Mouse (Mus musculus) MEL (cell line): ENCODE measurements around the gene Mrvi1. TPM values are rescaled to one million over a fixed set of nuclear protein-coding genes. Genes with fewer than 3 reads are reported as not detected.
A peak's percentile ranks its signal among the peaks of the same experiment; 100 is the strongest.

Experiments used
- DNase-seq: peaks from one replicate; pipeline ENCODE4 v3.0.0; 2011; ENCODE audit warnings: low read depth, low spot score
- H3K27ac ChIP-seq: 2 replicates; pipeline ENCODE4 v1.5.1; 2012; ENCODE audit warnings: low read depth, mild to moderate bottlenecking, control low read depth, low read length, moderate library complexity; ENCODE audit not compliant: control insufficient read depth
- H3K27me3 ChIP-seq, 2 experiments: fragments of 150-350 bp in 1 of 2; sonication (generic) in 1 of 2; 2 replicates each; pipeline ENCODE4 v1.6.1; 2012; ENCODE audit warnings: low read length in 2 of 2, mild to moderate bottlenecking in 2 of 2, improper control_type of control experiment in 1 of 2, moderate library complexity in 1 of 2; ENCODE audit not compliant: insufficient read depth in 2 of 2, control insufficient read depth in 1 of 2
- H3K36me3 ChIP-seq, 2 experiments: 2 replicates each; pipeline ENCODE4 v1.6.1; 2012 to 2014; ENCODE audit warnings: low read length in 2 of 2, improper control_type of control experiment in 1 of 2, inconsistent platforms in 1 of 2, mild to moderate bottlenecking in 1 of 2; ENCODE audit not compliant: insufficient read depth in 2 of 2, control insufficient read depth in 1 of 2
- H3K4me1 ChIP-seq, 2 experiments: fragments of 150-350 bp in 1 of 2; sonication (generic) in 1 of 2; 2 replicates each; pipeline ENCODE4 v1.6.1; 2012; ENCODE audit warnings: low read length in 2 of 2, improper control_type of control experiment in 1 of 2, mild to moderate bottlenecking in 1 of 2; ENCODE audit not compliant: insufficient read depth in 2 of 2, control insufficient read depth in 1 of 2
- H3K4me3 ChIP-seq, 2 experiments: fragments of 150-350 bp in 1 of 2; sonication (generic) in 1 of 2; 2 replicates each; pipeline ENCODE4 v1.5.1; 2012; ENCODE audit warnings: low read depth in 2 of 2, low read length in 2 of 2, mild to moderate bottlenecking in 2 of 2, moderate library complexity in 2 of 2, control low read depth in 1 of 2, improper control_type of control experiment in 1 of 2; ENCODE audit not compliant: control insufficient read depth in 1 of 2, insufficient read depth in 1 of 2
- H3K79me2 ChIP-seq: 2 replicates; pipeline ENCODE4 v1.6.1; 2012; ENCODE audit warnings: mild to moderate bottlenecking, low read length, moderate library complexity; ENCODE audit not compliant: control insufficient read depth, poor library complexity, insufficient read depth
- H3K9ac ChIP-seq: 2 replicates; pipeline ENCODE4 v1.6.1; 2012; ENCODE audit warnings: low read depth, mild to moderate bottlenecking, control low read depth, low read length, moderate library complexity; ENCODE audit not compliant: control insufficient read depth, poor library complexity, severe bottlenecking
- H3K9me3 ChIP-seq: fragments of 150-350 bp; sonication (generic); replicated peaks from 2 replicates; pipeline ENCODE4 v1.6.1; 2012; ENCODE audit warnings: mild to moderate bottlenecking, low read length, improper control_type of control experiment, moderate library complexity; ENCODE audit not compliant: insufficient read depth
- CHD1 ChIP-seq: IDR thresholded peaks from 2 replicates; pipeline ENCODE4 v1.6.1; 2012; ENCODE audit warnings: low read depth, mild to moderate bottlenecking, inconsistent platforms, low read length, improper control_type of control experiment
- CTCF ChIP-seq, 3 experiments: IDR thresholded peaks in 2 of 3; conservative IDR thresholded peaks in 1 of 3; 2 replicates each; pipeline ENCODE4 v1.5.1; 2011 to 2012; ENCODE audit warnings: low read length in 3 of 3, low read depth in 2 of 3, mild to moderate bottlenecking in 2 of 3, improper control_type of control experiment in 1 of 3, inconsistent platforms in 1 of 3, mixed read lengths in 1 of 3, moderate library complexity in 1 of 3; ENCODE audit not compliant: control insufficient read depth in 1 of 3, insufficient read depth in 1 of 3, poor library complexity in 1 of 3, severe bottlenecking in 1 of 3
- EP300 ChIP-seq, 2 experiments: IDR thresholded peaks; 2 replicates each; pipeline ENCODE4 v1.6.1; 2011; ENCODE audit warnings: improper control_type of control experiment in 2 of 2, low read length in 2 of 2, low read depth in 1 of 2, mild to moderate bottlenecking in 1 of 2
- GABPA ChIP-seq: IDR thresholded peaks from 2 replicates; pipeline ENCODE4 v1.6.1; 2012; ENCODE audit warnings: low read depth, mild to moderate bottlenecking, inconsistent platforms, low read length, improper control_type of control experiment, moderate library complexity
- HCFC1 ChIP-seq: IDR thresholded peaks from 2 replicates; pipeline ENCODE4 v1.6.1; 2012; ENCODE audit warnings: low read depth, mild to moderate bottlenecking, inconsistent platforms, low read length, improper control_type of control experiment, moderate library complexity
- JUND ChIP-seq: IDR thresholded peaks from 2 replicates; pipeline ENCODE4 v1.6.1; 2011; ENCODE audit warnings: low read depth, mild to moderate bottlenecking, improper control_type of control experiment, low read length
- KAT2A ChIP-seq: conservative IDR thresholded peaks from 2 replicates; pipeline ENCODE4 v1.6.1; 2012; ENCODE audit warnings: low read depth, low read length, improper control_type of control experiment, inconsistent platforms
- MAFK ChIP-seq: IDR thresholded peaks from 2 replicates; pipeline ENCODE4 v1.6.1; 2011; ENCODE audit warnings: low read depth, mild to moderate bottlenecking, low read length, improper control_type of control experiment, borderline replicate concordance
- MAZ ChIP-seq: IDR thresholded peaks from 2 replicates; pipeline ENCODE4 v1.6.1; 2012; ENCODE audit warnings: low read depth, mild to moderate bottlenecking, inconsistent platforms, low read length, improper control_type of control experiment
- POLR2A ChIP-seq, 2 experiments: IDR thresholded peaks; 2 replicates each; pipeline ENCODE4 v1.6.1; 2011 to 2012; ENCODE audit warnings: low read length in 2 of 2, mild to moderate bottlenecking in 2 of 2, control low read depth in 1 of 2, improper control_type of control experiment in 1 of 2, low read depth in 1 of 2, moderate library complexity in 1 of 2; ENCODE audit not compliant: control insufficient read depth in 1 of 2, insufficient read depth in 1 of 2, poor library complexity in 1 of 2
- SIN3A ChIP-seq: IDR thresholded peaks from 2 replicates; pipeline ENCODE4 v1.6.1; 2012; ENCODE audit warnings: low read length, improper control_type of control experiment, inconsistent platforms
- TAL1 ChIP-seq: IDR thresholded peaks from 2 replicates; pipeline ENCODE4 v1.6.1; 2012; ENCODE audit warnings: mild to moderate bottlenecking, inconsistent platforms, low read length, moderate library complexity, mixed read lengths
- TCF12 ChIP-seq: IDR thresholded peaks from 2 replicates; pipeline ENCODE4 v1.6.1; 2014; ENCODE audit warnings: low read depth, mild to moderate bottlenecking, inconsistent platforms, low read length, improper control_type of control experiment, moderate library complexity
- ZC3H11A ChIP-seq: IDR thresholded peaks from 2 replicates; pipeline ENCODE4 v1.6.1; 2012; ENCODE audit warnings: low read depth, mild to moderate bottlenecking, inconsistent platforms, low read length, improper control_type of control experiment
- ZKSCAN1 ChIP-seq: IDR thresholded peaks from 2 replicates; pipeline ENCODE4 v1.6.1; 2012; ENCODE audit warnings: low read depth, mild to moderate bottlenecking, inconsistent platforms, low read length, improper control_type of control experiment, moderate library complexity
- ZMIZ1 ChIP-seq: IDR thresholded peaks from 2 replicates; pipeline ENCODE4 v1.6.1; 2012; ENCODE audit warnings: low read depth, mild to moderate bottlenecking, inconsistent platforms, low read length, improper control_type of control experiment, moderate library complexity
- polyA plus RNA-seq, 2 experiments: library from polyadenylated mRNA; stranded (reverse) in 1 of 2; unstranded in 1 of 2; fragments of >175 nt in 1 of 2; fragments of >200 nt in 1 of 2; gene quantifications; 2 replicates each; pipeline versions ENCODE4 v1.2.1 to v1.2.4; 2012; ENCODE audit warnings: low replicate concordance in 2 of 2, low read depth in 1 of 2; ENCODE audit not compliant: insufficient read length in 2 of 2, insufficient read depth in 1 of 2, missing spikeins in 1 of 2
- total RNA-seq: library from RNA; depleted of rRNA; stranded (reverse); fragments of 300-350 nt; gene quantifications from 2 replicates; pipeline ENCODE4 v1.2.3, GENCODE M21; 2012

The Mrvi1 gene
- total and polyA plus RNA-seq, 3 experiments = 0.19 to 0.92 TPM; not detected in 1

- peak; percentile 48; the same call in 1 of the 2 replicates for TF ChIP-seq SIN3A
- TF ChIP-seq TCF12 = peak; percentile 75
- TF ChIP-seq MAFK = no peak
Observed at GRCm38 (mm10) chr7:110954072-110954858, 28.0 kb downstream of the Mrvi1 start (continued).

GRCm38 (mm10) chr7:110953210-110953609 lies 29.1 kb downstream of the Mrvi1 start:
- no peaks in the 10 kb centered on the region for H3K79me2 ChIP-seq
- no peaks in the 10 kb centered on the region for H3K27me3 ChIP-seq
- no peak overlapping the region; the same call in 1 of the 2 replicates for H3K27ac ChIP-seq
- H3K36me3 ChIP-seq = peaks cover 0 to 39% of the 10 kb centered on the region in 2 experiments; a peak in 2 of 4 replicates
- H3K9ac ChIP-seq = no peak overlapping the region
- no peaks in the 10 kb centered on the region for H3K9me3 ChIP-seq
- TF ChIP-seq HCFC1 (no peak), MAZ (no peak), TAL1 (no peak), CTCF (IDR thresholded peaks at IDR 0.05 in 2 of 3, conservative IDR thresholded peaks at IDR 0.05 in 1 of 3; ENCODE audit: control insufficient read depth in 1 of 3, insufficient read depth in 1 of 3, low read depth in 2 of 3, low read length in 3 of 3, poor library complexity in 1 of 3, severe bottlenecking in 1 of 3) (no peak), GABPA (no peak), ZMIZ1 (no peak), ZKSCAN1 (no peak), EP300 (IDR thresholded peaks at IDR 0.05; ENCODE audit: low read depth in 1 of 2, low read length in 2 of 2) (no peak), KAT2A (no peak), CHD1 (no peak), POLR2A (IDR thresholded peaks at IDR 0.05; ENCODE audit: control insufficient read depth in 1 of 2, insufficient read depth in 1 of 2, low read depth in 1 of 2, low read length in 2 of 2, poor library complexity in 1 of 2) (no peak), ZC3H11A (no peak), JUND (no peak), MAFK (no peak)
- no peak overlapping the region for H3K4me3 ChIP-seq
- DNase-seq = no peak
- peaks cover 22 to 45% of the 10 kb centered on the region in 2 experiments for H3K4me1 ChIP-seq

- H3K36me3 ChIP-seq = peaks cover 0 to 40% of the 10 kb centered on the region in 2 experiments; a peak in 2 of 4 replicates
- H3K79me2 ChIP-seq = no peaks in the 10 kb centered on the region
- no peak overlapping the region for H3K27ac ChIP-seq
- TF ChIP-seq MAZ = no peak
- TF ChIP-seq POLR2A (IDR thresholded peaks at IDR 0.05; ENCODE audit: control insufficient read depth in 1 of 2, insufficient read depth in 1 of 2, low read depth in 1 of 2, low read length in 2 of 2, poor library complexity in 1 of 2) = no peak
- TF ChIP-seq EP300 (IDR thresholded peaks at IDR 0.05; ENCODE audit: low read depth in 1 of 2, low read length in 2 of 2) = no peak
- H3K27me3 ChIP-seq = no peaks in the 10 kb centered on the region
- no peak for DNase-seq
- H3K4me1 ChIP-seq = peaks cover 28 to 48% of the 10 kb centered on the region in 2 experiments
- H3K9me3 ChIP-seq = no peaks in the 10 kb centered on the region
- H3K9ac ChIP-seq = no peak overlapping the region
- no peak overlapping the region for H3K4me3 ChIP-seq
Observed at GRCm38 (mm10) chr7:110950621-110950925, 31.7 kb downstream of the Mrvi1 start.
